Mouse (Mus musculus) thymus, adult 2 months (tissue): ENCODE results near the gene Htra1.

Source experiments
- CTCF ChIP-seq: fragments of 200-500 bp; IDR thresholded peaks from 2 replicates; pipeline ENCODE4 v1.5.1; 2012; ENCODE audit warnings: mild to moderate bottlenecking, control low read depth, low read length, moderate library complexity, borderline replicate concordance; ENCODE audit not compliant: control insufficient read depth, poor library complexity, insufficient read depth; ENCODE audit errors: extremely low read depth
- POLR2A ChIP-seq: fragments of 200-500 bp; IDR thresholded peaks from 2 replicates; pipeline ENCODE4 v1.6.1; 2012; ENCODE audit warnings: mild to moderate bottlenecking, low read length, control low read depth, moderate library complexity; ENCODE audit not compliant: control insufficient read depth, poor library complexity, insufficient read depth; ENCODE audit errors: extremely low read depth

DNA sequence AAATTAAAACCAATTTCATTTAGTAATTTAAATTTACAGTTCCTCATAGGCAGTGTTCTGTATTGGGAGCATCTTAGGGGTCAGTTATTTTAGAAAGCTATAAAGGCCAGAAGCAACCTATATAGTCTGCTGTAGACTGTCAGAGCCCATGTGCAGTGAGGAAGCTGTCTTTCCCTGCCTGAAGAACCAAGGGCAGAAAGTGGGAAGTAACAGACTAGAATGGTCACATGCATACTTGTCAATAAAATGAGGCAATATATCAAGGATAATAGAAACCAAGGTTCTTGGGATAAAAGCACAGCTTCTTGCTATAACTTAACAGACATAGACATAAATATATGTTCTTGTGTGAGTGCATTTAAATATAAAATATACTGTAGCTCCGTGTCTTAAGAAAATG lies 33.0 kb upstream of the Htra1 start:
- TF ChIP-seq POLR2A (no peak), CTCF (no peak)
